Mouse (Mus musculus) frontal cortex, adult 2 months (tissue): Measurements from ENCODE around the gene Enpep. TPM values are rescaled to one million over a fixed set of nuclear protein-coding genes. Genes with fewer than 3 reads are reported as not detected.

ENCODE experiments used
- DNase-seq, 2 experiments: peaks; one replicate each; pipeline ENCODE4 v3.0.0; 2022; ENCODE audit warnings: low spot score in 1 of 2; ENCODE audit errors: extremely low spot score in 1 of 2
- polyA plus RNA-seq: library from polyadenylated mRNA; depleted of rRNA; stranded (reverse); fragments of >200 nt; gene quantifications from 2 replicates; pipeline ENCODE4 v1.2.3, GENCODE M21; 2012

The Enpep gene
- polyA plus RNA-seq, 1 experiment, result 2.7 TPM

- DNase-seq, result no peak
Observed at GRCm38 (mm10) chr3:129313671-129314415, 18.7 kb downstream of the Enpep start.

GRCm38 (mm10) chr3:129313221-129313620 lies 19.3 kb downstream of the Enpep start:
- no peak for DNase-seq

GRCm38 (mm10) chr3:129312511-129312910 lies 20.0 kb downstream of the Enpep start:
- DNase-seq, result no peak

GRCm38 (mm10) chr3:129311951-129312350 lies 20.6 kb downstream of the Enpep start:
- DNase-seq, result no peak

- DNase-seq, result no peak
Observed at GRCm38 (mm10) chr3:129309926-129310325, 22.6 kb downstream of the Enpep start.

GRCm38 (mm10) chr3:129308876-129309275 lies 23.6 kb downstream of the Enpep start:
- peak in 1 of 2 experiments; percentile 33 for DNase-seq

GRCm38 (mm10) chr3:129308102-129308752 lies 24.3 kb downstream of the Enpep start:
- DNase-seq, result peak; percentile 12 to 83

- peak in 1 of 2 experiments; percentile 75 for DNase-seq
Observed at GRCm38 (mm10) chr3:129303941-129304340, 28.6 kb downstream of the Enpep start.

GRCm38 (mm10) chr3:129299874-129300273 lies 32.6 kb downstream of the Enpep start:
- DNase-seq, result peak in 1 of 2 experiments; percentile 76

- DNase-seq, result no peak
Observed at GRCm38 (mm10) chr3:129298606-129299005, 33.9 kb downstream of the Enpep start.

- no peak for DNase-seq
Observed at GRCm38 (mm10) chr3:129296994-129297393, 35.5 kb downstream of the Enpep start.

GRCm38 (mm10) chr3:129295883-129296282 lies 36.6 kb downstream of the Enpep start:
- no peak for DNase-seq

- DNase-seq, result no peak
Observed at GRCm38 (mm10) chr3:129289536-129289935, 43.0 kb downstream of the Enpep start.

- DNase-seq, result no peak
Observed at GRCm38 (mm10) chr3:129287140-129287539, 45.4 kb downstream of the Enpep start.

- no peak for DNase-seq
Observed at GRCm38 (mm10) chr3:129286426-129286825, 46.1 kb downstream of the Enpep start.

- DNase-seq, result no peak
Observed at GRCm38 (mm10) chr3:129284326-129284725, 48.2 kb downstream of the Enpep start.

GRCm38 (mm10) chr3:129279441-129279840 lies 53.1 kb downstream of the Enpep start:
- DNase-seq, result no peak

GRCm38 (mm10) chr3:129273156-129273831 lies 59.2 kb downstream of the Enpep start:
- no peak for DNase-seq

GRCm38 (mm10) chr3:129270044-129270443 lies 62.5 kb downstream of the Enpep start:
- peak in 1 of 2 experiments; percentile 5 for DNase-seq

- no peak for DNase-seq
Observed at GRCm38 (mm10) chr3:129268886-129269683, 63.4 kb downstream of the Enpep start.

GRCm38 (mm10) chr3:129258497-129258896 lies 74.0 kb downstream of the Enpep start:
- DNase-seq, result no peak
